ENCODE assay signal across 21 mouse cellular contexts in the genomic region with DNA sequence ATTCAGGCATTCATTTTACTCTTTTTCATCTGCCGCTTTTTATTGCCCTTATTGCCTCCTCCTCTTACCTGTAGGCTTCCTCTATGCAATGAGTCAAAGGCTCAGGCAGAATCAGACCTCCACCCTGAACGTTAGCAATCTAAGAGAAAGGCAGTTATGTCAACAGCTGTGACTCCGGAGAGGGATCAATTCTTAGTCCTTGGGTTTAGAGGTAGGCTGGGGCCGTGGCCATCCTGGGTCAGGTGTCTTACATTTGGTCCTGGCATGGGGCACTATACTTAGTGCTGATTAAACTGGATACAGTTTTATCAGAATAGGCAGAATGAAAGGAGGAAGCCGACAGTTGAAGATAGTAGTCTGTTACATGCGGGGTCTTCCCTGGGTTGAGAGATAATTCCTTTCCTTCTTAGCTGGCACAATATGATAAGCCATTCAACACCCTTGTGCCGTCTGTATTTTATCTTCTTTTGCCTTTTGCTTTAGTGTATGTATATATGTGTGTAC. TPM values are rescaled to one million over a fixed set of nuclear protein-coding genes. Genes with fewer than 3 reads are reported as not detected.
DNase-seq lines count a peak whose midpoint lies in the region; ATAC-seq lines count a peak whose summit lies in the region.
"Had no signal": no experiment of that assay in that cellular context is flagged by ENCODE, and none has a peak within 500 bp of the region (broad histone marks: within the 10 kb centered on the region; RNA-seq: fewer than 3 reads in every experiment).

No protein-coding gene starts in this region.

- no peaks in the 10 kb centered on the region for H3K36me3 ChIP-seq in kidney, embryonic 15.5 days
- H3K36me3 ChIP-seq in liver, embryonic 13.5 days, result peaks cover 5% of the 10 kb centered on the region; the same call in 1 of the 2 replicates
- H3K36me3 ChIP-seq: embryonic facial prominence, embryonic 13.5 days; limb, embryonic 13.5 days; midbrain, embryonic 10.5 days had no signal

- H3K27ac ChIP-seq in kidney, embryonic 15.5 days, result no peak overlapping the region
- peak overlapping the region; percentile 92 for H3K27ac ChIP-seq in liver, embryonic 13.5 days
- H3K27ac ChIP-seq: embryonic facial prominence, embryonic 13.5 days; gastrocnemius, adult 2 months; limb, embryonic 13.5 days; midbrain, embryonic 10.5 days had no signal

- H3K4me3 ChIP-seq in kidney, embryonic 15.5 days (replicated peaks), result no peak overlapping the region
- H3K4me3 ChIP-seq in liver, embryonic 13.5 days (replicated peaks), result peak overlapping the region; percentile 26
- H3K4me3 ChIP-seq: embryonic facial prominence, embryonic 13.5 days; gastrocnemius, adult 2 months; limb, embryonic 13.5 days; midbrain, embryonic 10.5 days; myocyte had no signal

- H3K9me3 ChIP-seq in kidney, embryonic 15.5 days (replicated peaks), result 0 out of 2 replicates have a peak, but pooled peaks cover 4% of the 10 kb centered on the region
- H3K9me3 ChIP-seq in liver, embryonic 13.5 days (replicated peaks), result peaks cover 24% of the 10 kb centered on the region

- ATAC-seq in kidney, embryonic 15.5 days (replicated peaks; ENCODE audit: low FRiP score), result peak; percentile 74; the same call in 1 of the 2 replicates
- peak; percentile 95 for ATAC-seq in erythroid progenitor cell, adult 5-6 weeks (replicated peaks; ENCODE audit: low FRiP score, poor library complexity, severe bottlenecking)
- peak; percentile 99 for ATAC-seq in liver, embryonic 13.5 days (ENCODE audit: low read depth)
- no peak for ATAC-seq in CD4-positive, CD25-positive, alpha-beta regulatory T cell, adult 4 months
- ATAC-seq: forebrain, embryonic 14.5 days; hindbrain, embryonic 16.5 days had no signal

- peaks cover 7% of the 10 kb centered on the region for H3K4me1 ChIP-seq in kidney, embryonic 15.5 days
- H3K4me1 ChIP-seq in liver, embryonic 13.5 days (replicated peaks), result peaks cover 42% of the 10 kb centered on the region
- H3K4me1 ChIP-seq: midbrain, embryonic 10.5 days had no signal

- no peaks in the 10 kb centered on the region for H3K27me3 ChIP-seq in kidney, embryonic 15.5 days
- H3K27me3 ChIP-seq in liver, embryonic 13.5 days, result no peaks in the 10 kb centered on the region
- H3K27me3 ChIP-seq: embryonic facial prominence, embryonic 13.5 days; limb, embryonic 13.5 days had no signal

- H3K9ac ChIP-seq in kidney, embryonic 15.5 days, result no peak overlapping the region
- peak overlapping the region; percentile 65 for H3K9ac ChIP-seq in liver, embryonic 13.5 days
- H3K9ac ChIP-seq: embryonic facial prominence, embryonic 13.5 days; limb, embryonic 13.5 days had no signal

- 70% methylated on average over 7 of the region's 7 CpGs for WGBS in kidney, embryonic 15.5 days
- WGBS in liver, embryonic 13.5 days (ENCODE audit: insufficient replicate concordance), result 23% methylated on average over 7 of the region's 7 CpGs

- DNase-seq in kidney, postnatal 4 days, result no peak
- DNase-seq in liver, embryonic 13.5 days, result peak; percentile 68
- DNase-seq in layer of hippocampus, postnatal 25 days (ENCODE audit: extremely low spot score in 1 of 2, low spot score in 1 of 2), result no peak
- DNase-seq in frontal cortex, adult 2 months (ENCODE audit: extremely low spot score in 1 of 2, low spot score in 1 of 2), result no peak
- DNase-seq in cerebellum, adult 8-10 months, result no peak
- DNase-seq: adrenal gland, postnatal 14 days; gastrocnemius, adult 2 months; heart, adult 18-20 months; heart, postnatal 10 days; lung, postnatal 14 days; right cerebral cortex, adult 18-20 months; spleen, adult 18-20 months had no signal

- H3K4me2 ChIP-seq in kidney, embryonic 15.5 days, result no peak overlapping the region
- peak overlapping the region; percentile 56 for H3K4me2 ChIP-seq in liver, embryonic 13.5 days
- H3K4me2 ChIP-seq: embryonic facial prominence, embryonic 13.5 days; limb, embryonic 13.5 days had no signal

RNA-seq across cellular contexts. Expression of a gene that starts 24.9 kb away (rescaled TPM):
- polyA plus RNA-seq in kidney, embryonic 15.5 days (2015; fragmentation: Nextera tagmentation; extraction: Ambion mirVana), result 189 and 197 TPM in 2 replicates
- total RNA-seq in erythroid progenitor cell, adult 5-6 weeks (2015; ENCODE audit: low replicate concordance), result 125 and 145 TPM in 2 replicates
- 108 and 197 TPM in 2 replicates for total RNA-seq in erythroid progenitor cell, adult 5-6 weeks (2017; ENCODE audit: low replicate concordance)
- 211 and 253 TPM in 2 replicates for polyA plus RNA-seq in liver, embryonic 13.5 days (2015; fragmentation: Nextera tagmentation; extraction: Ambion mirVana)
- polyA plus RNA-seq in CD4-positive, CD25-positive, alpha-beta regulatory T cell, adult 4 months (2017; shearing (Covaris generic)), result 100 to 1,000 TPM; 129 to 131 TPM
- total RNA-seq in layer of hippocampus, postnatal 25 days (2021), result 10 to 100 TPM; 64.6 to 67.7 TPM
- polyA plus RNA-seq in frontal cortex, adult 2 months (2012; rRNA removed), result 124 and 127 TPM in 2 replicates
